In the genomic region with DNA sequence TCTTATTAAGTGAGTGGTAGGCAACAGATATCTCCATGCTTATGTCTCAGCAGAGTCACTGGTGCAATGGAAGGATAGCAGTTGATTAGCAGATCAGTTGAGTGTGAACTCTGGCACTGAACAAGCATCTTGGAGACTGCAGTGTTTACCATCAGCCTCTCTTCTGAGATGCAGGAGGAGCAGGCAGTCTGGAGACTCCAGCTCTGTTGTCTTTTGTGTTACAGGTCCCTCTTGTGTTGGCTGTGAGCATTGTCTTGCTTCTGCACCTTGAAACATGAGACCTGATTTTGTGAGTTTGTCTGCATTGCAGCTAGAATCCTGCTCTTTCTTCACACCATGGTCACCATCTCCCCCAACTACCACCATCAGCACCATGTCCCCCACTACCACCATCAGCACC, we compare ENCODE assay signal across 8 mouse cellular contexts. TPM values are rescaled to one million over a fixed set of nuclear protein-coding genes. Genes with fewer than 3 reads are reported as not detected.
A peak's percentile ranks its signal among the peaks of the same experiment; 100 is the strongest.
DNase-seq lines count a peak whose midpoint lies in the region; ATAC-seq and TF ChIP-seq lines count a peak whose summit lies in the region.

No protein-coding gene starts in this region.

- no peak overlapping the region for H3K27ac ChIP-seq in hindbrain, embryonic 12.5 days
- H3K27ac ChIP-seq in midbrain, postnatal 0 days (ENCODE audit: low read depth, low read length): no peak overlapping the region
- no peak overlapping the region for H3K27ac ChIP-seq in thymus, adult 2 months (ENCODE audit: control insufficient read depth, insufficient read depth, low read length)

- H3K27me3 ChIP-seq in hindbrain, embryonic 12.5 days: no peaks in the 10 kb centered on the region
- H3K27me3 ChIP-seq in midbrain, postnatal 0 days (ENCODE audit: insufficient read depth, low read length): no peaks in the 10 kb centered on the region
- no peaks in the 10 kb centered on the region for H3K27me3 ChIP-seq in thymus, adult 2 months (ENCODE audit: control insufficient read depth, insufficient read depth, low read length)

- peak; percentile 67 for ATAC-seq in hindbrain, embryonic 12.5 days (ENCODE audit: low FRiP score)
- peak; percentile 76; the same call in 1 of the 2 replicates for ATAC-seq in midbrain, postnatal 0 days (ENCODE audit: low FRiP score)

- TF ChIP-seq POLR2A in thymus, adult 2 months (IDR thresholded peaks at IDR 0.05; ENCODE audit: control insufficient read depth, extremely low read depth, insufficient read depth, low read length, poor library complexity): no peak

- no peak overlapping the region for H3K4me2 ChIP-seq in hindbrain, embryonic 12.5 days (replicated peaks)
- no peak overlapping the region for H3K4me2 ChIP-seq in midbrain, postnatal 0 days (ENCODE audit: low read depth, low read length, poor library complexity, severe bottlenecking)

- peak; percentile 95 for TF ChIP-seq CTCF in midbrain, postnatal 0 days (IDR thresholded peaks at IDR 0.05)
- TF ChIP-seq CTCF in thymus, adult 2 months (IDR thresholded peaks at IDR 0.05; ENCODE audit: borderline replicate concordance, control insufficient read depth, extremely low read depth, insufficient read depth, low read length, poor library complexity): no peak

- H3K4me3 ChIP-seq in hindbrain, embryonic 12.5 days: no peak overlapping the region
- H3K4me3 ChIP-seq in midbrain, postnatal 0 days (ENCODE audit: low read depth, low read length): no peak overlapping the region
- no peak overlapping the region for H3K4me3 ChIP-seq in thymus, adult 2 months (ENCODE audit: control insufficient read depth, insufficient read depth, low read length)

- H3K4me1 ChIP-seq in hindbrain, embryonic 12.5 days: no peaks in the 10 kb centered on the region
- H3K4me1 ChIP-seq in midbrain, postnatal 0 days (ENCODE audit: insufficient read depth, low read length): no peaks in the 10 kb centered on the region
- H3K4me1 ChIP-seq in thymus, adult 2 months (replicated peaks; ENCODE audit: control insufficient read depth, insufficient read depth, low read length): peaks cover 4% of the 10 kb centered on the region; the same call in 1 of the 2 replicates

- no peaks in the 10 kb centered on the region for H3K36me3 ChIP-seq in hindbrain, embryonic 12.5 days
- no peaks in the 10 kb centered on the region for H3K36me3 ChIP-seq in midbrain, postnatal 0 days (ENCODE audit: insufficient read depth, low read length)
- no peaks in the 10 kb centered on the region for H3K36me3 ChIP-seq in thymus, adult 2 months (ENCODE audit: control insufficient read depth, insufficient read depth, low read length)

- no peak overlapping the region for H3K9ac ChIP-seq in hindbrain, embryonic 12.5 days
- H3K9ac ChIP-seq in midbrain, postnatal 0 days (replicated peaks; ENCODE audit: low read length, poor library complexity, severe bottlenecking): no peak overlapping the region

- H3K9me3 ChIP-seq in hindbrain, embryonic 12.5 days (replicated peaks): no peaks in the 10 kb centered on the region
- no peaks in the 10 kb centered on the region for H3K9me3 ChIP-seq in midbrain, postnatal 0 days (ENCODE audit: low read length)

- DNase-seq in adrenal gland, postnatal 10 days: peak; percentile 29
- DNase-seq in adrenal gland, adult 2 months: no peak
- DNase-seq in 416B (ENCODE audit: low read depth): peak; percentile 85
- peak; percentile 78 to 83 for DNase-seq in cerebellum, adult 18-20 months
- DNase-seq in layer of hippocampus, postnatal 10 days (ENCODE audit: low spot score in 2 of 2): peak; percentile 32 to 52
- DNase-seq in midbrain, postnatal 0 days (ENCODE audit: low spot score): peak; percentile 88
- DNase-seq in thymus, adult 2 months: peak; percentile 34

RNA-seq across cellular contexts. Expression of a gene that starts 21.1 kb away (rescaled TPM):
- 1 to 10 TPM; 3.0 to 5.4 TPM for total RNA-seq in adrenal gland, postnatal 10 days (2021)
- total RNA-seq in adrenal gland, adult 2 months (2021): 1 to 10 TPM; 1.9 to 2.5 TPM
- 1.1 and 2.1 TPM in 2 replicates for polyA plus RNA-seq in adrenal gland, adult 2 months (2012; rRNA removed)
- 14.6 and 17.2 TPM in 2 replicates for polyA plus RNA-seq in hindbrain, embryonic 12.5 days (2016; fragmentation: Nextera tagmentation; extraction: Ambion mirVana)
- total RNA-seq in layer of hippocampus, postnatal 10 days (2021): 10 to 100 TPM; 30.7 to 32.6 TPM
- total RNA-seq in midbrain, postnatal 0 days (2014; rRNA removed): 30.2 and 32.3 TPM in 2 replicates
- 23.1 and 23.6 TPM in 2 replicates for polyA plus RNA-seq in midbrain, postnatal 0 days (2015; fragmentation: Nextera tagmentation; extraction: Ambion mirVana)
- 7.0 and 7.6 TPM in 2 replicates for polyA plus RNA-seq in thymus, adult 2 months (2012; rRNA removed)
